Mouse (Mus musculus) heart, embryonic 12.5 days (tissue): Measurements from ENCODE around the gene Cntln. TPM values are rescaled to one million over a fixed set of nuclear protein-coding genes. Genes with fewer than 3 reads are reported as not detected.

ENCODE experiments used
- ATAC-seq: fragments of 200-750 bp; cut with Nextera tagmentation; 2 replicates; pipeline ENCODE4 v1.8.0; 2017; ENCODE audit warnings: moderate TSS enrichment, moderate library complexity; ENCODE audit not compliant: insufficient number of reproducible peaks, low FRiP score
- H3K27ac ChIP-seq: fragments of 300-500 bp; sonication (generic); 2 replicates; pipeline ENCODE4 v1.5.1; 2016; ENCODE audit warnings: mild to moderate bottlenecking, moderate library complexity; ENCODE audit not compliant: poor library complexity, severe bottlenecking
- H3K27me3 ChIP-seq: fragments of 300-500 bp; sonication (generic); replicated peaks from 2 replicates; pipeline ENCODE4 v1.6.1; 2016; ENCODE audit warnings: mild to moderate bottlenecking, moderate library complexity
- H3K36me3 ChIP-seq: fragments of 300-500 bp; sonication (generic); 2 replicates; pipeline ENCODE4 v1.6.1; 2016; ENCODE audit warnings: mild to moderate bottlenecking, moderate library complexity
- H3K4me1 ChIP-seq: fragments of 300-500 bp; sonication (generic); replicated peaks from 2 replicates; pipeline ENCODE4 v1.6.1; 2016; ENCODE audit warnings: mild to moderate bottlenecking
- H3K4me2 ChIP-seq: fragments of 300-500 bp; sonication (generic); 2 replicates; pipeline ENCODE4 v1.6.1; 2016; ENCODE audit warnings: mild to moderate bottlenecking, moderate library complexity
- H3K4me3 ChIP-seq: fragments of 300-500 bp; sonication (generic); 2 replicates; pipeline ENCODE4 v1.5.1; 2016; ENCODE audit warnings: mild to moderate bottlenecking
- H3K9ac ChIP-seq: fragments of 300-500 bp; sonication (generic); 2 replicates; pipeline ENCODE4 v1.6.1; 2016; ENCODE audit warnings: mild to moderate bottlenecking, moderate library complexity
- H3K9me3 ChIP-seq: fragments of 300-500 bp; sonication (generic); replicated peaks from 2 replicates; pipeline ENCODE4 v1.6.1; 2016; ENCODE audit warnings: mild to moderate bottlenecking, moderate library complexity
- WGBS: fragments of 180-500 bp; shearing (Covaris S2); methylation state at CpG from one replicate; pipeline ENCODE4 v1.1.7; 2016; 5-methylcytosine and 5-hydroxymethylcytosine counted together
- polyA plus RNA-seq: library from polyadenylated mRNA; unstranded; fragments of >200 nt; fragmentation: Nextera tagmentation; extraction: Ambion mirVana; gene quantifications from 2 replicates; pipeline ENCODE4 v1.2.1, GENCODE M21; 2016

Cntln gene
- 6.8 and 7.1 TPM in 2 replicates for polyA plus RNA-seq

DNA sequence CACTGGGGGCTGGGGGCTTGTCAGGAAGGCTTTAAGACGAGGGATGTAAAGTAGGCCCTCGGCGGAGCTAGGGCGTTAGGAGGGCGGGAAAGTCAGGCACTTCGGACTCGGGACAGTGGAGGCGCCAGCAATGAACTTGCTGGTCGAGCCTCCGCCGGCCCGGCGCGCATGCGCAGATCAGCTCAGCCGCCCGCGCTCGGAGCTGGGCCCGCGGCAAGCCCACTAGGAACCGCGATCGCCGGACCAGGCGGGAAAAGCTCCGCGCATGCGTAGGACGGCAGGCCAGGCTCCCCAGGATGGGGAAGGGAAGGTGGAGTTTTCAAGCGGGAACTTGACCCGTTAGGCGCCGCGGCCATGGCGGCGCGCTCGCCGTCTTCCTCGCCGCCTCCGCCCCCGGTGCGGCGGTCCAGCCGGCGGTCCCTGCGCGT lies at the start of gene Cntln:
Gene Cntln (plus strand): TSS at position 199 of the 428 bp plus-strand sequence.
- 1% methylated on average over 50 of the region's 50 CpGs for WGBS
- ATAC-seq = peak; percentile 94
- peak within 1 kb of the TSS; percentile 78 for H3K27ac ChIP-seq
- H3K36me3 ChIP-seq = 0 out of 2 replicates have a peak, but pooled peaks cover 3% of the 10 kb centered on the region
- no peaks in the 10 kb centered on the region for H3K27me3 ChIP-seq
- H3K4me1 ChIP-seq = no peaks in the 10 kb centered on the region
- 0 out of 2 replicates have a peak, but pooled peaks cover 3% of the 10 kb centered on the region for H3K9me3 ChIP-seq
- peak within 1 kb of the TSS; percentile 90 for H3K9ac ChIP-seq
- peak within 1 kb of the TSS; percentile 71 for H3K4me2 ChIP-seq
- peak within 1 kb of the TSS; percentile 79 for H3K4me3 ChIP-seq

DNA sequence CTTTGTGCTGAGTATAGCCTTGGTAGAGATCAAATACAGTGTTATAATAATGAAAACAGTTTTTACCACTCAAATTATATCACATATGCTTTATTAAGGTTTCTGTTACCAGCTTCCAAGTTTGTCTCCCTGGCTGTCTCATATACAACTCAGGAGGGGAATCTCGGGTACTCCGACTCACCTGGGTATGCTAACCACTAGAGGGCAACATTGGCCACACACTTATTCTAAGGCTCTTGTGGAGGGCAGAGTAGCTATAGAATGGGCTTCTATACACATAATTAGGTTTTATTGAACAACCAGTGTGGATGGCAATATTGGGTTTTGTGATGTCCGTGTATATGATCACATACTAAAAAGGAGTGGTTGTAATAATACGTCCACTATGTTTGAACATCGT lies 47.1 kb upstream of the Cntln start:
- H3K4me2 ChIP-seq = no peak overlapping the region
- no peak for ATAC-seq
- H3K27me3 ChIP-seq = no peaks in the 10 kb centered on the region
- H3K27ac ChIP-seq = no peak overlapping the region
- H3K4me1 ChIP-seq = no peaks in the 10 kb centered on the region
- no peak overlapping the region for H3K4me3 ChIP-seq
- H3K9ac ChIP-seq = no peak overlapping the region
- H3K36me3 ChIP-seq = no peaks in the 10 kb centered on the region
- WGBS = 34% methylated on average over 5 of the region's 5 CpGs
- no peaks in the 10 kb centered on the region for H3K9me3 ChIP-seq

DNA sequence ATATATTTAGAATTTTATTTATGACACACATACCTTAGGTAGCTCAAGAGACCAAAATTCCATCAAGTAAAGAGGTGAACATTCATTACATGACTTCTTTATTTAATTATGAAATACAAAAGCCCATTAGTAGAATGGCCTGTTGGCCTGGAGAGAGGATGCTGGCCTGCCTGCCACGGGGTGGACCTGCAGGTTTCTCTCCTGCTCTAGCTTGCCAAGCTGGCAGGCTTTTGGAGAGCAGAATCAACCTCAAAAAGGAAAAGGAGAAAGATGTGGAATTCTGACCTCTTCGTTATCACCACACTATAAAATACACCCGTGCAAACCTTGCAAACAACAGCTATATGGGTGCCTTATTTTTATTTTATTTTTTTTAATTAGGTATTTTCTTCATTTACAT lies 45.6 kb upstream of the Cntln start:
- Histone ChIP-seq H3K27me3 (no peaks in the 10 kb centered on the region), H3K36me3 (no peaks in the 10 kb centered on the region), H3K4me2 (no peak overlapping the region), H3K9me3 (no peaks in the 10 kb centered on the region), H3K4me3 (no peak overlapping the region), H3K9ac (no peak overlapping the region), H3K4me1 (no peaks in the 10 kb centered on the region), H3K27ac (no peak overlapping the region)
- 79% methylated on average over 3 of the region's 3 CpGs for WGBS
- no peak for ATAC-seq

DNA sequence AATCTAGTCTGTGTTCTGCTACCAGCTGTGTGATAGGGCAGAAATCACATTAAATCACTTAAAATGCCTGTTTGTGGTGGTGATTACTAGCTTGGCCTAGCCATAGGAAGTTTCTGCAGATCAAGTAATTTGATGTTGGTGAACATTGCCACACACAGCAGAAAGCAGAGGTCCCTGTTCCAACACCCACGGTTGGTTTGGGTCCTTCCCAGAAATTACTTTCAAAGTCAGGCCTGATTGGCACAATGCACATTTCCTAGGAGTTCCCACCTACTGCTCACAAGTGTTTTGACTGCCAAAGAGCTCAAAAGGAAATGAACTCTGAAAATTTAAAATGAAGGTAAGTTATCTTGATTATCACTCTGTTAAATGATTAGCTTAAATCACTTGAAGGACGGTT lies 44.6 kb upstream of the Cntln start:
- H3K9me3 ChIP-seq = no peaks in the 10 kb centered on the region
- no peak for ATAC-seq
- no peaks in the 10 kb centered on the region for H3K27me3 ChIP-seq
- H3K4me3 ChIP-seq = no peak overlapping the region
- WGBS = 84% methylated on average over 2 of the region's 2 CpGs
- no peaks in the 10 kb centered on the region for H3K4me1 ChIP-seq
- no peak overlapping the region for H3K27ac ChIP-seq
- no peak overlapping the region for H3K4me2 ChIP-seq
- no peak overlapping the region for H3K9ac ChIP-seq
- no peaks in the 10 kb centered on the region for H3K36me3 ChIP-seq

DNA sequence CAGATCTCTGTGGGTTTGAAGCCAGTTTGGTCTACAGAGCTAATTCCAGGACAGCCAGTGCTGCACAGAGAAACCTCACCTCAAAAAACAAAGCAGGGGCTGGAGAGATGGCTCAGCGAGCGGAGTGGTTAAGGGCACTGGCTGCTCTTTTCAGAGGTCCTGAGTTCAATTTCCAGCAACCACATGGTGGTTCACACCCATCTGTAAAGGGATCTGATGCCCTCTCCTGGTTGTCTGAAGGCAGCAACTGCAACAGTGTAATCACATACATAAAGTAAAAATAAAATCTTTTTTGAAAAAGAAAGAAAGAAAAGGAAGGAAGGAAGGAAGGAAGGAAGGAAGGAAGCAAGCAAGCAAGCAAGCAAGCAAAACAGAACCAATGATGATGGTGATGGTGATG lies 26.5 kb upstream of the Cntln start:
- Histone ChIP-seq H3K4me3 (no peak overlapping the region), H3K9ac (no peak overlapping the region), H3K27me3 (no peaks in the 10 kb centered on the region), H3K27ac (no peak overlapping the region), H3K9me3 (no peaks in the 10 kb centered on the region), H3K4me1 (no peaks in the 10 kb centered on the region), H3K36me3 (no peaks in the 10 kb centered on the region), H3K4me2 (no peak overlapping the region)
- ATAC-seq = no peak
- 77% methylated on average over 2 of the region's 2 CpGs for WGBS

DNA sequence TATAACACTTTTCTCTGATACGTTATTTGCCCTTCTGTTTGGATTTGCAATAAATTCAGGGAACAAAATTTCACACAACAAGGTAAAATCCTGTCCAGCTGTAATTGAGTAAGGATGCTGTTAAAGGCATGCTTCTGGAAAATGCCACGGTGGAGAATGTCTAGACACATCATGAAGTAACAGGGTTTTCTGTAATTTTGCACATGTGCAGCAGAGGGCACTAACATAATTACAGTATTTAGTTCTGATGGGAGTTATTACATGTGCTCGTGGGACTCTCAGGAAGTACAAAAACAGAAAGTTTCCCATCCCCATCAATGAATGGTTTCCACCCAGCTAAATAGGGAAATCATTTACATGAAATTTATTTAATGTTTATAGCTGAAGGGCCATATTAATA lies 7.8 kb upstream of the Cntln start:
- H3K36me3 ChIP-seq = no peaks in the 10 kb centered on the region
- no peak overlapping the region for H3K4me3 ChIP-seq
- WGBS = 43% methylated on average over 3 of the region's 3 CpGs
- H3K9me3 ChIP-seq = no peaks in the 10 kb centered on the region
- H3K27me3 ChIP-seq = no peaks in the 10 kb centered on the region
- no peak for ATAC-seq
- H3K4me1 ChIP-seq = no peaks in the 10 kb centered on the region
- no peak overlapping the region for H3K4me2 ChIP-seq
- H3K9ac ChIP-seq = no peak overlapping the region
- H3K27ac ChIP-seq = no peak overlapping the region

DNA sequence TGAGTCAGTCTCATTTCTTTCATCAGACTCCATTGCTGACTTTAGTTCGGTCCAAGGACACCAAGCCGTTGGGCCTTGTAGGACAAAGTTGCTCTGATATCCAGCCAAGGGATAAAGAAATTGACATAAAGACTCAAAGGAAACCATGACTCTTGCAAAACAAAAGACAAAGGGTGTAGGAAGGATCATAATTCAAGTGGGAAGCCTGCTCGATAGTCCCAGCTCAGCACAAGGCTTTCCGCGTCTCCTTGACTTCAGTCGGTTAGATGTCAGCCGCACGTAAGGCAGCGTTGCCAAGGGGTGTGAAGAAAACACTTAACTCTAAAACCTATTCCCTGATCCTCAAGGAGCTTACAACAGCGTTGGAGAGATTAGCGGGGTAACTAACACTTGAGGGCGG lies 463 bp upstream of the Cntln start:
- Histone ChIP-seq H3K27ac (peak overlapping the region; percentile 78; the same call in 1 of the 2 replicates), H3K4me2 (peak overlapping the region; percentile 71), H3K27me3 (no peaks in the 10 kb centered on the region), H3K36me3 (0 out of 2 replicates have a peak, but pooled peaks cover 3% of the 10 kb centered on the region), H3K4me1 (no peaks in the 10 kb centered on the region), H3K9me3 (0 out of 2 replicates have a peak, but pooled peaks cover 3% of the 10 kb centered on the region), H3K9ac (peak overlapping the region; percentile 90), H3K4me3 (peak overlapping the region; percentile 79)
- 68% methylated on average over 12 of the region's 12 CpGs for WGBS
- no peak for ATAC-seq

DNA sequence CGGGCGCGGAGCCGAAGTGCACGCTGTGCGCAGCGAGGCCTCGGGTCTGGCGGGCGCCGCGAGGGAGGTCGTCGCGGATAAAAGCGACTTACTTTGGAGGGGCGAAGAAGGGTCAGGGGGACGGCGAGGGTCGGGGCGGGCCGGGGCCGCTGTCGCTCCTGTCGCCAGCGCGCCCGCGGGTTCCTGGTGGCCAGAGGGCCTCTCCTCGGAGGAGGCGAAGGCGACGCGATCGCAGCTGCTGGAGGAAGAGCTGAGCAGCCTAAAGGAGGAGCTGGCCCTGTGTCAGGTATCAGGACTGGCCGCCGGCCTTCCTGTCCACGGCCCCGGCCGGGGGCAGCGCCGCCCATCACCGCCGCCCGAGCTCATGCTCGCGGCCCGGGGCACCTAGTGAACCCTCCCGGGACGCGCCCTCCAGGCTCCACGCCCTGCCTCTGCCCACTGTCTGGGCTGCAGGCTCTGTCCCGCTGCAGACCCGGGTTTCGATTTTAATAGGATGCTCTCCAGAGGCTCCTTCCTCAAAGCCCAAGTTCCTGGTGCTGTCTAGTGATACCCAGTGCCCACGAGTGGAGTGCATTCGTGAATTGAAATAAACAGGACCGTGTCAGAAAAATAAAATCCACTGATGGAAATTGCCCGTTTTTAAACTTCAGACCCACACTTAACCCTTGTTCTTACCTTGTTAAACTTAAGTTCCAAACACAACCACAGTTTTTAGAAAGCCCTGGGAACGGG lies 596 bp downstream of the Cntln start:
- ATAC-seq = peak; percentile 83
- WGBS = 3% methylated on average over 53 of the region's 60 CpGs
- H3K4me1 ChIP-seq = no peaks in the 10 kb centered on the region
- H3K27me3 ChIP-seq = no peaks in the 10 kb centered on the region
- 0 out of 2 replicates have a peak, but pooled peaks cover 3% of the 10 kb centered on the region for H3K9me3 ChIP-seq
- H3K9ac ChIP-seq = peak overlapping the region; percentile 90
- peak overlapping the region; percentile 71 for H3K4me2 ChIP-seq
- peak overlapping the region; percentile 78 for H3K27ac ChIP-seq
- H3K4me3 ChIP-seq = peak overlapping the region; percentile 79
- 0 out of 2 replicates have a peak, but pooled peaks cover 3% of the 10 kb centered on the region for H3K36me3 ChIP-seq

DNA sequence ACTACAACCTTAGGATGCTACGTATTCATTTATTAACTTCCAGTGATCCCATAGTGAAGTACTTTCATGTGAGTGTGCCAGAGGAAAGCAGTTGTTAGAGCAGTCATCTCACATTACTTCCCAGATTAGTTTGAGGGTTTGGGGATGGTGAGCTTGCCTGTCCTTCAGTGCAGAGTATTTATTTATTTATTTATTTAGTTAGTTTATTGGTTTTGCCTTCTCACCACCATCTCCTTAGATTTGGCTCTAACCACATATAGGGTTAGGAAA lies 1.1 kb downstream of the Cntln start:
- Histone ChIP-seq H3K27ac (no peak overlapping the region), H3K4me3 (peak overlapping the region; percentile 79), H3K4me2 (peak overlapping the region; percentile 71), H3K9me3 (0 out of 2 replicates have a peak, but pooled peaks cover 3% of the 10 kb centered on the region), H3K27me3 (no peaks in the 10 kb centered on the region), H3K4me1 (no peaks in the 10 kb centered on the region), H3K9ac (peak overlapping the region; percentile 90), H3K36me3 (peaks cover 4% of the 10 kb centered on the region)
- ATAC-seq = no peak
- 60% methylated on average over 1 of the region's 1 CpGs for WGBS

DNA sequence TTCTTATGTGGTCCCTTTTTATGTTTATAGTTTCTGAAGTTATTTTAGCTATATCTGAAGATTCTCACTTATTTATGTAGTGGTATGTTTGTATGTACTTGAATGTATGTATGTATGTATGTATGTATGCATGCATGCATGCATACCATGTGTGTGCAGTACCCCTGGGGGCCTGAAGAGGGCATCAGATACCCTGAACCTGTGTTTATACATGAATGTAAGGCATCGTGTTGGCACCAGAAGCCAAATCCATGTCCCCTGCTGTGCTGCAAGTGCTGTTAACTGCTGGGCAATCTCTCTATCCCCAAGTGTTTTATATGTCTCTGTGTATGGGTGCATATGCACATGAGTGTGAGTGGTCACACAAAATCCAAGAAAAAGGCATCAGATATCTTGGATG lies 34.3 kb downstream of the Cntln start:
- Histone ChIP-seq H3K4me2 (no peak overlapping the region), H3K27ac (no peak overlapping the region), H3K9me3 (0 out of 2 replicates have a peak, but pooled peaks cover 2% of the 10 kb centered on the region), H3K27me3 (no peaks in the 10 kb centered on the region), H3K9ac (no peak overlapping the region), H3K36me3 (0 out of 2 replicates have a peak, but pooled peaks cover 8% of the 10 kb centered on the region), H3K4me3 (no peak overlapping the region), H3K4me1 (no peaks in the 10 kb centered on the region)
- 79% methylated on average over 1 of the region's 1 CpGs for WGBS
- ATAC-seq = no peak

DNA sequence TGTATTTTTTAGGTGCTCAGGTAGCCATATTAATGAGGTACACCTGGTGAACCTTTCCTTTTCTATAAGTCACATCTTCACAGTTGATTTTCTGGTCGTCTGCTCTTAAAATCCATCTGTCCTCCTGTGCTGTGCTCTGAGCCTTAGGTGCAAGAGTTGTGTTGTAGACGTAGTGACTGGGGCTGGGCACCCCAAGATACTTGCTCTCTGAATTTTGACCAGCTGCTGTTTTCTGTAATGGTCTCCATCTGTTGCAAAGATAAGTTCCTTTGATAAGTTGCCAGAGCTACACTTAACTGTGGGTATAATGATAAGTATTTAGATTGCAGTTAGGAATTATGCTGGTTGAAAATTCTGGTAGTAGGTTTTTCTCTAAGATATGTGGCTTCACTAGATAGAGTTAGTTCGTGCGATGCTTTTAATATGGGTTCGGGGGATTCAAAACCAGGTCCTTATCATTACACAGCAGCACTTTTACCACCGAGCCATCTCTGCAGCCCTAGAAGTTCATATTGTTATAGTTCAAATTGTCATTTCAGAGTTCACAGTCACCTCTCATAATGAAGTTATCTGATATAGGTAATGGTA lies 50.3 kb downstream of the Cntln start:
- Histone ChIP-seq H3K9me3 (peaks cover 11% of the 10 kb centered on the region), H3K36me3 (peaks cover 6% of the 10 kb centered on the region; the same call in 1 of the 2 replicates), H3K27me3 (no peaks in the 10 kb centered on the region), H3K9ac (no peak overlapping the region), H3K4me1 (no peaks in the 10 kb centered on the region), H3K4me3 (no peak overlapping the region), H3K4me2 (no peak overlapping the region), H3K27ac (no peak overlapping the region)
- ATAC-seq = no peak
- WGBS = 70% methylated on average over 6 of the region's 6 CpGs
